Mouse (Mus musculus): ENCODE data around the gene Ccdc180.

- TF ChIP-seq ZNF384 (IDR thresholded peaks at IDR 0.05; ENCODE audit: low read depth, low read length): no peak
- no peak for TF ChIP-seq CHD2 (IDR thresholded peaks at IDR 0.05; ENCODE audit: low read depth, low read length)
Observed at GRCm38 (mm10) chr4:45846263-45846662, 43.8 kb upstream of the Ccdc180 start.
